Mouse (Mus musculus): ENCODE measurements around the gene Txndc2.

- no peak for TF ChIP-seq CTCF (IDR thresholded peaks at IDR 0.05; ENCODE audit: borderline replicate concordance, control insufficient read depth, extremely low read depth, insufficient read depth, low read length, poor library complexity)
- no peak for TF ChIP-seq POLR2A (IDR thresholded peaks at IDR 0.05; ENCODE audit: control insufficient read depth, extremely low read depth, insufficient read depth, low read length, poor library complexity)
Measured at GRCm38 (mm10) chr17:65649175-65649493, 7.2 kb upstream of the Txndc2 start.

Measured in thymus, adult 2 months (tissue).